Mouse (Mus musculus) kidney, postnatal 0 days (tissue): Measurements from ENCODE around the gene Hoxa1. TPM values are rescaled to one million over a fixed set of nuclear protein-coding genes. Genes with fewer than 3 reads are reported as not detected.

ENCODE experiments used
- ATAC-seq: fragments of 200-750 bp; cut with Nextera tagmentation; replicated peaks from 2 replicates; pipeline ENCODE4 v1.8.0; 2017; ENCODE audit warnings: low read depth, moderate number of reproducible peaks, moderate TSS enrichment, moderate library complexity; ENCODE audit not compliant: low FRiP score
- DNase-seq: peaks from one replicate; pipeline ENCODE4 v3.0.0-alpha.2; 2016; ENCODE audit warnings: low spot score
- H3K27ac ChIP-seq: fragments of 300-500 bp; sonication (generic); 2 replicates; pipeline ENCODE4 v1.5.1; 2014; ENCODE audit warnings: mild to moderate bottlenecking
- H3K27me3 ChIP-seq: fragments of 300-500 bp; sonication (generic); 2 replicates; pipeline ENCODE4 v1.6.1; 2014; ENCODE audit warnings: low read length, mixed read lengths; ENCODE audit not compliant: insufficient read depth
- H3K36me3 ChIP-seq: fragments of 300-500 bp; sonication (generic); 2 replicates; pipeline ENCODE4 v1.6.1; 2014; ENCODE audit warnings: low read length, mixed read lengths; ENCODE audit not compliant: insufficient read depth
- H3K4me1 ChIP-seq: fragments of 300-500 bp; sonication (generic); replicated peaks from 2 replicates; pipeline ENCODE4 v1.6.1; 2014; ENCODE audit warnings: antibody characterized with exemption, low read length, mixed read lengths; ENCODE audit not compliant: insufficient read depth
- H3K4me2 ChIP-seq: fragments of 300-500 bp; sonication (generic); 2 replicates; pipeline ENCODE4 v1.6.1; 2014; ENCODE audit warnings: mild to moderate bottlenecking, low read length, moderate library complexity, mixed read lengths
- H3K4me3 ChIP-seq: fragments of 300-500 bp; sonication (generic); replicated peaks from 2 replicates; pipeline ENCODE4 v1.5.1; 2014; ENCODE audit warnings: low read depth, low read length
- H3K9ac ChIP-seq: fragments of 300-500 bp; sonication (generic); 2 replicates; pipeline ENCODE4 v1.6.1; 2014; ENCODE audit warnings: low read depth, low read length
- H3K9me3 ChIP-seq: fragments of 300-500 bp; sonication (generic); replicated peaks from 2 replicates; pipeline ENCODE4 v1.6.1; 2016; ENCODE audit warnings: low read length, inconsistent platforms, mixed read lengths
- CTCF ChIP-seq: IDR thresholded peaks from 2 replicates; pipeline ENCODE4 v1.5.1; 2016; ENCODE audit warnings: antibody characterized with exemption, low read depth, mild to moderate bottlenecking, moderate library complexity
- WGBS: fragments of 180-500 bp; shearing (Covaris S2); extraction: QIAGEN DNeasy Blood & Tissue Kit; methylation state at CpG from one replicate; pipeline ENCODE4 v1.1.7; 2014; 5-methylcytosine and 5-hydroxymethylcytosine counted together
- polyA plus RNA-seq: library from polyadenylated mRNA; unstranded; fragments of >200 nt; fragmentation: Nextera tagmentation; extraction: Ambion mirVana; gene quantifications from 2 replicates; pipeline ENCODE4 v1.2.1, GENCODE M21; 2015

The Hoxa1 gene
- polyA plus RNA-seq, 1 experiment from 2014 or later = 0.64 TPM

- H3K9ac ChIP-seq = no peak overlapping the region
Measured at GRCm38 (mm10) chr6:52185222-52185621, 27.1 kb upstream of the Hoxa1 start.

DNA sequence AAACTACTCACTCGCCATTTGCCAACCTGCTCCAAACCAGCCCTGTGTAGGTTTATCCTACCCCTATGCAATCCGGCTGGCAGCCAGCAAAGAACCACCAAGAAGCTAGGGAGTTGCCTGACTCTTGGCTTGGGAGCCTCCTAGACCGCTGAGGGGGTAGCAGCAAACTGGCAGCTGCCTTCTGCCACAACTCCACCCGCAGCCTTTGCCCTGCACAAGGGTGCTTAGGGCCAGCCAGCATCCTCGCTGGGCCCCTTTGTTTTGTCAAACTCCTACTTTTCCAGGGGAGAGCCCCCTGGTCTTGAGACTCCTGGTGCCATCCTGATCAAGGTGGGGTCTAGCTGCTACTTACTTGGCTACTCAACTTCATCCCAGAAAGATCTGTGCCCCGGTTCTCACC lies 26.6 kb upstream of the Hoxa1 start:
- H3K4me1 ChIP-seq = peaks cover 83% of the 10 kb centered on the region
- 25% methylated on average over 6 of the region's 6 CpGs for WGBS
- peak overlapping the region; percentile 93 for H3K27ac ChIP-seq
- no peaks in the 10 kb centered on the region for H3K9me3 ChIP-seq
- H3K27me3 ChIP-seq = no peaks in the 10 kb centered on the region
- H3K9ac ChIP-seq = peak overlapping the region; percentile 27; the same call in 1 of the 2 replicates
- TF ChIP-seq CTCF = no peak
- DNase-seq (no peak), ATAC-seq (no peak)
- 0 out of 2 replicates have a peak, but pooled peaks cover 3% of the 10 kb centered on the region for H3K36me3 ChIP-seq
- H3K4me2 ChIP-seq = peak overlapping the region; percentile 33
- H3K4me3 ChIP-seq = no peak overlapping the region

More at GRCm38 (mm10) chr6:52185222-52185621, 27.1 kb upstream of the Hoxa1 start:
- peaks cover 85% of the 10 kb centered on the region for H3K4me1 ChIP-seq
- H3K4me2 ChIP-seq = peak overlapping the region; percentile 33
- 7% methylated on average over 19 of the region's 19 CpGs for WGBS
- ATAC-seq (no peak), DNase-seq (peak; percentile 63)
- no peak overlapping the region for H3K4me3 ChIP-seq
- no peaks in the 10 kb centered on the region for H3K9me3 ChIP-seq
- no peak for TF ChIP-seq CTCF
- H3K36me3 ChIP-seq = 0 out of 2 replicates have a peak, but pooled peaks cover 6% of the 10 kb centered on the region
- H3K27ac ChIP-seq = no peak overlapping the region; the same call in 1 of the 2 replicates
- H3K27me3 ChIP-seq = no peaks in the 10 kb centered on the region

- H3K27ac ChIP-seq = peak overlapping the region; percentile 93
- H3K27me3 ChIP-seq = no peaks in the 10 kb centered on the region
- no peak for TF ChIP-seq CTCF
- 0 out of 2 replicates have a peak, but pooled peaks cover 3% of the 10 kb centered on the region for H3K36me3 ChIP-seq
- ATAC-seq (peak; percentile 67), DNase-seq (peak; percentile 57)
- 18% methylated on average over 10 of the region's 10 CpGs for WGBS
- H3K4me1 ChIP-seq = peaks cover 82% of the 10 kb centered on the region
- no peak overlapping the region for H3K4me3 ChIP-seq
- peak overlapping the region; percentile 33 for H3K4me2 ChIP-seq
- peak overlapping the region; percentile 19; the same call in 1 of the 2 replicates for H3K9ac ChIP-seq
- no peaks in the 10 kb centered on the region for H3K9me3 ChIP-seq
Measured at GRCm38 (mm10) chr6:52183311-52184080, 25.4 kb upstream of the Hoxa1 start.

DNA sequence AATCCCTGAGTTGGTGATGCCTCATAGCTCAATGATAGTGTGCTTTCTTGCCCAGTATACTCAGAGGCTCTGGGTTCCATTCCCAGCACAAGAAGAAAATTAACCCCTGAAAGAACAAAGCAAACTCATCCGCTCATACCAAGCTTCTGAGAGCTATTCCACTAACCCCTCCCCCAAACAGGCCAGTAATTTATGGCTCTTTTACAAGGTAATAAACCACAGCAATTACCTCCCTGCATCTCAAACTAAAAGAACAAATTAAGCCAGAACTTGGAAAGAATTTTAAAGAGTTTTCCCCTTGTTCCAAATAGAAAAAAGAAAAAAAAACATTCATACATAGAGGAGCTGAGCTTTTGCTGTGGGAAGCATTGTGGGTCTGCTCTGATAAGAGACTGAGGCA lies 24.7 kb upstream of the Hoxa1 start:
- H3K9ac ChIP-seq = no peak overlapping the region
- H3K27ac ChIP-seq = peak overlapping the region; percentile 93
- no peaks in the 10 kb centered on the region for H3K27me3 ChIP-seq
- H3K4me3 ChIP-seq = no peak overlapping the region
- peaks cover 76% of the 10 kb centered on the region for H3K4me1 ChIP-seq
- no peaks in the 10 kb centered on the region for H3K9me3 ChIP-seq
- 24% methylated on average over 1 of the region's 1 CpGs for WGBS
- H3K4me2 ChIP-seq = peak overlapping the region; percentile 33; the same call in 1 of the 2 replicates
- peak; percentile 66 for DNase-seq
- no peak for TF ChIP-seq CTCF
- H3K36me3 ChIP-seq = 0 out of 2 replicates have a peak, but pooled peaks cover 3% of the 10 kb centered on the region
- ATAC-seq = no peak

GRCm38 (mm10) chr6:52182030-52182429 lies 23.9 kb upstream of the Hoxa1 start:
- no peak overlapping the region for H3K9ac ChIP-seq
- 54% methylated on average over 2 of the region's 2 CpGs for WGBS
- DNase-seq (no peak), ATAC-seq (no peak)
- 0 out of 2 replicates have a peak, but pooled peaks cover 3% of the 10 kb centered on the region for H3K36me3 ChIP-seq
- no peaks in the 10 kb centered on the region for H3K27me3 ChIP-seq
- H3K9me3 ChIP-seq = no peaks in the 10 kb centered on the region
- H3K27ac ChIP-seq = no peak overlapping the region
- no peak overlapping the region for H3K4me2 ChIP-seq
- no peak for TF ChIP-seq CTCF
- H3K4me1 ChIP-seq = peaks cover 72% of the 10 kb centered on the region
- no peak overlapping the region for H3K4me3 ChIP-seq

DNA sequence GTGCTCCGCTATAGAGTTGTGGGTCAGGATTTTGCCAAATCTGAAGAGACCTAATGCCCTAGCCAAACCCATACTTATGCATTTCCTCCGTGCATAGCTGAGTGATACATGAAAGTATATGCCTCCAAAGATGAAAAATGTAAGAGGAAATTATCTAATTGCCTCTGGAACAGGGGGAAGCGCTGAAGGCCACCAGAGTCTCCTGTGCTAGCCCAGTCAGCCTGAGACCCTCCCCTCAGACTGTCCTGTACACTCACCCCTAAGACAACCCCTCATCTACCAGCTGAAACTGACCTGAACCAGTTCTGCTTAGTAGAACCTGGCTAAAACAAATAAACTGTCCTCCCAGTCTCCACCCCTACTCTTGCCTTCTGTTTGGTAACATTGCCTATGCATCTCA lies 22.6 kb upstream of the Hoxa1 start:
- Histone ChIP-seq H3K4me2 (peak overlapping the region; percentile 81), H3K9ac (peak overlapping the region; percentile 88; the same call in 1 of the 2 replicates), H3K27ac (peak overlapping the region; percentile 54; the same call in 1 of the 2 replicates), H3K36me3 (0 out of 2 replicates have a peak, but pooled peaks cover 3% of the 10 kb centered on the region), H3K4me3 (no peak overlapping the region), H3K9me3 (no peaks in the 10 kb centered on the region), H3K4me1 (peaks cover 70% of the 10 kb centered on the region), H3K27me3 (no peaks in the 10 kb centered on the region)
- ATAC-seq (no peak), DNase-seq (no peak)
- no peak for TF ChIP-seq CTCF
- WGBS = 54% methylated on average over 3 of the region's 3 CpGs
